ENCODE assay signal across 12 mouse cellular contexts in the genomic region with DNA sequence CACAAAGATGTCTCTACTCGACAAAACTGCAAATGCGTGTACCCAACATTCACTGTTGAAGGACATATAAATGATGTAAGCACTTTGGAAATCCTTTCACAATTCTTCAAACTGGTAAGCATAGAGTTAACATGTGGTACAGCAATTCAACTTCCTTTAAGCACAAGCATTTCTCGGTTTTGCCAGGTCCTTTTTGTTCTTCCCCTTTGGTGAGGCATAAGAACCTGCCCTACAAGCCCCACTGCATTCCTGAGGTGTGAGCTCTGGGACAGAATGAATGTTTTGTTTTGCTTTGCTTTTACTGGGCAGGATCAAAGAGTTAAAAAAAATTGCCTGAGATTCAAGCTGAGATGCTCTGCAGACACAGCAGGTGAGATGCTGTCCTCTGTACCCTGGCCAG.
DNase-seq lines count a peak whose midpoint lies in the region; ATAC-seq lines count a peak whose summit lies in the region.
"Had no signal": no experiment of that assay in that cellular context is flagged by ENCODE, and none has a peak within 500 bp of the region (broad histone marks: within the 10 kb centered on the region; RNA-seq: fewer than 3 reads in every experiment).

No protein-coding gene starts in this region.

- H3K9ac ChIP-seq in midbrain, embryonic 11.5 days (ENCODE audit: low read length) = no peak overlapping the region
- no peak overlapping the region for H3K9ac ChIP-seq in midbrain, embryonic 16.5 days (ENCODE audit: low read depth, low read length)

- DNase-seq in midbrain, embryonic 11.5 days (ENCODE audit: low spot score, missing footprints) = peak; percentile 10
- peak; percentile 38 for DNase-seq in gonadal fat pad, adult 2 months (ENCODE audit: low read depth)
- DNase-seq in lung, postnatal 25 days (ENCODE audit: low spot score) = peak; percentile 22
- peak; percentile 24 to 59 for DNase-seq in urinary bladder, postnatal 4 days (ENCODE audit: low spot score in 2 of 2)
- DNase-seq in right cerebral cortex, postnatal 36 days (ENCODE audit: low spot score in 2 of 2) = no peak
- DNase-seq in retina, postnatal 1 day = no peak
- no peak for DNase-seq in gastrocnemius, postnatal 14 days
- DNase-seq: cerebellum, adult 18-20 months; liver; thymus, postnatal 14 days had no signal

- H3K4me1 ChIP-seq in midbrain, embryonic 11.5 days (ENCODE audit: control insufficient read depth, insufficient read depth, low read length) = no peaks in the 10 kb centered on the region
- H3K4me1 ChIP-seq in midbrain, embryonic 16.5 days (ENCODE audit: control insufficient read depth, insufficient read depth, low read length) = no peaks in the 10 kb centered on the region

- H3K36me3 ChIP-seq in midbrain, embryonic 11.5 days (ENCODE audit: control insufficient read depth, insufficient read depth, low read length) = no peaks in the 10 kb centered on the region
- no peaks in the 10 kb centered on the region for H3K36me3 ChIP-seq in midbrain, embryonic 16.5 days (ENCODE audit: control insufficient read depth, insufficient read depth, low read length)

- intact Hi-C loops in gastrocnemius, postnatal 14 days (cut with DNase I; ENCODE audit: low total_unique reads) = no loop called here

- no peaks in the 10 kb centered on the region for H3K9me3 ChIP-seq in midbrain, embryonic 11.5 days (ENCODE audit: control insufficient read depth, low read length)
- no peaks in the 10 kb centered on the region for H3K9me3 ChIP-seq in midbrain, embryonic 16.5 days (replicated peaks; ENCODE audit: control insufficient read depth, low read length, poor library complexity, severe bottlenecking)

- 58% methylated on average over 3 of the region's 3 CpGs for WGBS in midbrain, embryonic 11.5 days
- WGBS in midbrain, embryonic 16.5 days = 64% methylated on average over 3 of the region's 3 CpGs

- H3K4me2 ChIP-seq in midbrain, embryonic 11.5 days = no peak overlapping the region
- no peak overlapping the region for H3K4me2 ChIP-seq in midbrain, embryonic 16.5 days (ENCODE audit: low read length)
- H3K4me2 ChIP-seq: heart, embryonic 11.5 days had no signal

- no peak for ATAC-seq in midbrain, embryonic 11.5 days (ENCODE audit: low FRiP score)
- no peak for ATAC-seq in midbrain, embryonic 16.5 days

- no peak overlapping the region for H3K4me3 ChIP-seq in midbrain, embryonic 11.5 days (ENCODE audit: low read depth, low read length)
- H3K4me3 ChIP-seq in midbrain, embryonic 16.5 days (ENCODE audit: low read depth, low read length) = no peak overlapping the region

- no peak overlapping the region for H3K27ac ChIP-seq in midbrain, embryonic 11.5 days (ENCODE audit: low read depth, low read length)
- H3K27ac ChIP-seq in midbrain, embryonic 16.5 days (ENCODE audit: low read length) = no peak overlapping the region

- no peaks in the 10 kb centered on the region for H3K27me3 ChIP-seq in midbrain, embryonic 11.5 days (ENCODE audit: control insufficient read depth, insufficient read depth, low read length)
- H3K27me3 ChIP-seq in midbrain, embryonic 16.5 days (ENCODE audit: control insufficient read depth, insufficient read depth, low read depth, low read length) = no peaks in the 10 kb centered on the region

Comparison
In these comparisons a context has a peak if more than half of its experiments do, and no peak if none do; other contexts are left out.
1. DNase-seq: peak in midbrain, embryonic 11.5 days (single experiment), gonadal fat pad, adult 2 months (single experiment), lung, postnatal 25 days (single experiment) and urinary bladder, postnatal 4 days (2 of 2); none in right cerebral cortex, postnatal 36 days (0 of 2), retina, postnatal 1 day (single experiment) and gastrocnemius, postnatal 14 days (single experiment).